Mouse (Mus musculus) embryonic facial prominence, embryonic 11.5 days (tissue): ENCODE measurements around the gene Foxq1. TPM values are rescaled to one million over a fixed set of nuclear protein-coding genes. Genes with fewer than 3 reads are reported as not detected.
A peak's percentile ranks its signal among the peaks of the same experiment; 100 is the strongest.

Experiments
- ATAC-seq: fragments of 200-750 bp; cut with Nextera tagmentation; replicated peaks from 2 replicates; pipeline ENCODE4 v1.8.0; 2017; ENCODE audit warnings: low read depth; ENCODE audit not compliant: insufficient number of reproducible peaks, low FRiP score, low TSS enrichment
- DNase-seq: peaks from one replicate; pipeline ENCODE4 v3.0.0-alpha.2; 2015; ENCODE audit warnings: low spot score
- H3K27ac ChIP-seq: fragments of 300-500 bp; sonication (generic); replicated peaks from 2 replicates; pipeline ENCODE4 v1.5.1; 2014; ENCODE audit warnings: mild to moderate bottlenecking, low read depth, low read length, control low read depth
- H3K27me3 ChIP-seq: fragments of 300-500 bp; sonication (generic); 2 replicates; pipeline ENCODE4 v1.6.1; 2014; ENCODE audit warnings: mild to moderate bottlenecking, low read length, moderate library complexity, mixed read lengths; ENCODE audit not compliant: control insufficient read depth, insufficient read depth
- H3K36me3 ChIP-seq: fragments of 300-500 bp; sonication (generic); replicated peaks from 2 replicates; pipeline ENCODE4 v1.6.1; 2014; ENCODE audit warnings: low read depth, mild to moderate bottlenecking, low read length, moderate library complexity, mixed read lengths; ENCODE audit not compliant: control insufficient read depth, insufficient read depth
- H3K4me1 ChIP-seq: fragments of 300-500 bp; sonication (generic); 2 replicates; pipeline ENCODE4 v1.6.1; 2014; ENCODE audit warnings: low read length, mixed read lengths; ENCODE audit not compliant: control insufficient read depth, insufficient read depth
- H3K4me2 ChIP-seq: fragments of 300-500 bp; sonication (generic); 2 replicates; pipeline ENCODE4 v1.6.1; 2014; ENCODE audit warnings: low read depth, mild to moderate bottlenecking, control low read depth, low read length, moderate library complexity
- H3K4me3 ChIP-seq: fragments of 300-500 bp; sonication (generic); 2 replicates; pipeline ENCODE4 v1.5.1; 2014; ENCODE audit warnings: low read depth, low read length, control low read depth
- H3K9ac ChIP-seq: fragments of 300-500 bp; sonication (generic); replicated peaks from 2 replicates; pipeline ENCODE4 v1.6.1; 2014; ENCODE audit warnings: mild to moderate bottlenecking, control low read depth, low read length
- H3K9me3 ChIP-seq: fragments of 300-500 bp; sonication (generic); replicated peaks from 2 replicates; pipeline ENCODE4 v1.6.1; 2016; ENCODE audit warnings: mild to moderate bottlenecking, low read length, inconsistent platforms, mixed read lengths; ENCODE audit not compliant: control insufficient read depth
- WGBS: fragments of 180-500 bp; shearing (Covaris S2); extraction: QIAGEN DNeasy Blood & Tissue Kit; methylation state at CpG from one replicate; pipeline ENCODE4 v1.1.7; 2014; 5-methylcytosine and 5-hydroxymethylcytosine counted together
- polyA plus RNA-seq: library from polyadenylated mRNA; unstranded; fragments of >200 nt; fragmentation: Nextera tagmentation; extraction: Ambion mirVana; gene quantifications from 2 replicates; pipeline ENCODE4 v1.2.1, GENCODE M21; 2014

The Foxq1 gene
- polyA plus RNA-seq, 1 experiment from 2014 or later, result 0.93 TPM

DNA sequence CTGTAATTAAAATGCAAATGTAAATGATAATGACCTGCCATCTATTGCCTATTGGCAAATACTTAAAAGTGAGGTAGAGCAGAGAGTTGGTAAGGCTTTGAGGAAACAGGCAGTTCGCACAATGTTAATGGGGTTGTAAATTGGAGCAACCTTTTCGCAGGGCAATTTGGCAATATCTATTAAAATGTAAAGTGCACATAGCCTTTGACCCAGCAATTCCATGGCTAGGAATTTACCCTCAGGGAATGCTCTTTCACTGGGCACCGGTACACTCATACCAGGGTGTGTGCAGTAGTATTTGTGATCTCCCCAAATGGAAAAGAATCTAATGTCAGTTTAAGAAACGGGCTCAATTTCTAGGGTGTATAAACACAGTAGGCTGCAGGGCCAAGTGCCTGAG is 20.8 kb downstream of the Foxq1 start:
- ATAC-seq, result no peak
- no peak overlapping the region for H3K4me2 ChIP-seq

DNA sequence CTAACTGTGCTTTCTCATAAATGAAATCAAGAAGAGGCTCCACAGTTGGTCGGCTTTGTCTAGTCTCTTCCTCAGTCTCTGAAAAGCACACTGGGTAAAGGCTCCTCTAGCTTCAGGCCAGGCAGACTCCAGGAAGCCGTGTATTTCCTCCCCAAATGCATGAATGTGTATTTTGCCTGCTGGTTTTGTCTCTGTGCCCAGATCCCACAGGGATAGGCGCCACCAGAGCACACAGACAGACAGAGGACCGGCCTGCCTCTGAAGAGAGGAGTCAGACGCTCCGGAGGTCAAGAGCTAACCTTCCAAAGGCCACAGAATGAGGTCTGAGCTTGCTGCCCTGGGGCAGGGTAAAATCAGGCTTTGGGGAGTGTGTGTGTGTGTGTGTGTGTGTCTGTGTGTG is 21.6 kb downstream of the Foxq1 start:
- no peaks in the 10 kb centered on the region for H3K4me1 ChIP-seq
- no peak overlapping the region for H3K4me3 ChIP-seq
- H3K27ac ChIP-seq, result no peak overlapping the region
- H3K4me2 ChIP-seq, result no peak overlapping the region
- H3K9me3 ChIP-seq, result no peaks in the 10 kb centered on the region
- DNase-seq, result no peak
- ATAC-seq, result no peak
- no peaks in the 10 kb centered on the region for H3K27me3 ChIP-seq
- 18% methylated on average over 6 of the region's 6 CpGs for WGBS
- H3K9ac ChIP-seq, result 0 out of 2 replicates have a peak overlapping the region, but pooled peaks have one; percentile 18
- H3K36me3 ChIP-seq, result no peaks in the 10 kb centered on the region

More for the DNA sequence above, 20.8 kb downstream of the Foxq1 start:
- 38% methylated on average over 4 of the region's 4 CpGs for WGBS
- no peaks in the 10 kb centered on the region for H3K36me3 ChIP-seq
- H3K9ac ChIP-seq, result no peak overlapping the region
- DNase-seq, result no peak
- H3K4me1 ChIP-seq, result no peaks in the 10 kb centered on the region
- H3K4me3 ChIP-seq, result no peak overlapping the region
- H3K9me3 ChIP-seq, result no peaks in the 10 kb centered on the region
- H3K27ac ChIP-seq, result no peak overlapping the region
- H3K27me3 ChIP-seq, result no peaks in the 10 kb centered on the region

DNA sequence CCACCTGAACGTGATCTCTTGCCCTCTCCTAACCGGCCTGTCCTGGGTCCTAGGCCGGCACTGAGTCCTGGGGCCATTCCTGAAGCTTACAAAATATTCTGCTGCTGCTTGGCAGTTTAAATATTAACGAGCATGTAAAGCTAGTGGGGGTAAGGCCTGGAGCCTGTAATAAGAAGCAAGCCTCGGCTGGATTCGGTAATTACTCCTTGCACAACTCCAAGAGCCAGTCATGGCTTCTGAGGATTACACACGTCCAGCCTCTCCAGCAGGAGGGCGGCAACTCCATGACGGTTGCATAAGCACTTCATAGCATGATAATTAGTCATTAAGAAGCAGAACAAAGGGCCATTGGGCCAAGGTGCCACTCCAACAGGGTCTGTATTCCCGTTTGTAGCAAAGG is 22.5 kb downstream of the Foxq1 start:
- no peak overlapping the region for H3K9ac ChIP-seq
- H3K36me3 ChIP-seq, result no peaks in the 10 kb centered on the region
- no peak for DNase-seq
- H3K9me3 ChIP-seq, result no peaks in the 10 kb centered on the region
- no peak overlapping the region for H3K27ac ChIP-seq
- no peaks in the 10 kb centered on the region for H3K27me3 ChIP-seq
- no peak overlapping the region for H3K4me2 ChIP-seq
- ATAC-seq, result no peak
- no peak overlapping the region for H3K4me3 ChIP-seq
- WGBS, result 40% methylated on average over 10 of the region's 10 CpGs
- no peaks in the 10 kb centered on the region for H3K4me1 ChIP-seq

DNA sequence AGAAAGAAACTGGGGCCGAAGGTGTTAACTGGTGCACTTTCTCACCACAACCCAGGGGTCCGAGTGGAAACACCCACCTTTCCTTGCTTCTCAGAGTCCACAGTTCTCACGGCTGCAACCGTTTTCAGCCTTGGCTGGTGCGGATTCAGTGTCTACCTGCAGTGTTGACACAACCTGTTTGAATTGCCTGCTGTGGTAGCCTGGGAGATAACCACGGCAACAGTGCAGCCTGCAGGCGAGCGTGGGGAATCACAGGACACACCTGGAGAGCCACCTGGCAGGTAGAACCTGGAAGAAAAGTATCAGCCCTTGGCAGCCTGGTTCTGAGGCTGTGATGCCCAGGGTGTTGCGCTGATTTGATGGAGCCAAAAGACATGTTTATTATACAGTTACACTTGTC is 23.9 kb downstream of the Foxq1 start:
- no peaks in the 10 kb centered on the region for H3K9me3 ChIP-seq
- no peak for ATAC-seq
- no peak overlapping the region for H3K4me3 ChIP-seq
- no peak overlapping the region for H3K4me2 ChIP-seq
- no peak overlapping the region for H3K27ac ChIP-seq
- H3K4me1 ChIP-seq, result no peaks in the 10 kb centered on the region
- no peaks in the 10 kb centered on the region for H3K27me3 ChIP-seq
- WGBS, result 54% methylated on average over 9 of the region's 9 CpGs
- no peak overlapping the region for H3K9ac ChIP-seq
- DNase-seq, result no peak
- no peaks in the 10 kb centered on the region for H3K36me3 ChIP-seq

DNA sequence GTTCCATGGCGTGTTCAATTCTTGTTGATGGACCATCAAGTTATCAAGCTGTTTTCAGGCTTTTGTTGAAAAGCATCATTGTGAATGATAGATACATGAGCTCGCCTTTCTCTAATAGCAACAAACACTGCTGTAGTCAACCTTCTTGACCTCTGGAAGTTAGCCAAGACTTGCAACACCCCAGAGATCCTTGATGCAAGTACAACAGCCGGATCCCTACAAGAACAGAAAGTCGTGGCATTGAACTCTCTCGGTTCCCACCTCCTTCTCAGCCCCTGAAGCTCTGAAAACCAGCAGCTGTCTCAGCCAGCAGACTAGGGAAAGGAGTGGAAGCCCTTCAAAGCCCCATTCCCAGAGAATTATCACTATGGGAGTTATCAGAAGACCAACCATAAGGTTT is 31.4 kb downstream of the Foxq1 start:
- no peak overlapping the region for H3K4me3 ChIP-seq
- ATAC-seq (no peak), DNase-seq (no peak)
- H3K27me3 ChIP-seq, result no peaks in the 10 kb centered on the region
- no peaks in the 10 kb centered on the region for H3K4me1 ChIP-seq
- H3K9ac ChIP-seq, result no peak overlapping the region
- 81% methylated on average over 5 of the region's 5 CpGs for WGBS
- H3K9me3 ChIP-seq, result no peaks in the 10 kb centered on the region
- H3K36me3 ChIP-seq, result no peaks in the 10 kb centered on the region
- H3K27ac ChIP-seq, result no peak overlapping the region
- H3K4me2 ChIP-seq, result no peak overlapping the region

DNA sequence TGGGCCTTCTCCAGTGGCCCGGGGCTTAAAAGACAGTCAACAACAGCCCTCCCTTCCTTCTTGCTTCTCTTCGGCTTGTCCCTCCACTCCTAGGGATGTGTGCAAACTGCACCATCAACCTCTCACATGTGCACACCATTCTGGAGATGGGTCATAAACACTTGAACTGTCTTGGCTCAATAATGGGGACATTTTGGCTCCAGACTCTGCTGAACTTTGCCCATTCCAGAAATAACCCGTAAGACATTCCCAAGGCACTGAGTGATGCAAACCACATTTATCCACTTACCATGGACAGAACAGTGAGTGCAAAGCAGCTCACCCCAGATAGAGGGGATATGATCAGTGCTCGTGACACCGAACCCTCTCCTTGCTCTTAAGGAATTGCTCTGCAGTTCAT is 43.6 kb downstream of the Foxq1 start:
- WGBS, result 85% methylated on average over 5 of the region's 5 CpGs

DNA sequence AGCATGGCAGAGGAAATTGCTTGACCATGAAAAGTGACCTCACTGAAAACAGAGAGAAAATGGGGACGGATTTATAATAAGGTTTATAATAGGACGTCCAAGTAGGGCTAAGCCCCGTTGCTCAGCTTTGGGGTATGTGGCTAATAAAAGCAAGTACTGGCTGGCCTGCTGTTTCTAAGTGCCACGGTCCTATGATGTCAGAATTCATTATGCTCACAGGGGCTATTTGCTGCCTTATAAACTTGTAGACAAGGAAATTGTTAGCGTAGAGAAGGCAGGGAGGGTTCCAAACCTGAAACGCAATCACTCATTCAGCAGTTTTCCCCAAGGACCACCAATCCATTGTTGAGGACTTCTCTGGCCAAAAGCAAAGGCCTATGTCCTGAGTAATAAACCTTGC is 48.0 kb downstream of the Foxq1 start:
- Histone ChIP-seq H3K4me2 (no peak overlapping the region), H3K4me3 (no peak overlapping the region), H3K4me1 (no peaks in the 10 kb centered on the region), H3K27me3 (no peaks in the 10 kb centered on the region), H3K36me3 (no peaks in the 10 kb centered on the region), H3K27ac (no peak overlapping the region), H3K9me3 (no peaks in the 10 kb centered on the region), H3K9ac (no peak overlapping the region)
- no peak for DNase-seq
- ATAC-seq, result no peak
- WGBS, result 55% methylated on average over 6 of the region's 6 CpGs

More for the DNA sequence above, 43.6 kb downstream of the Foxq1 start:
- no peaks in the 10 kb centered on the region for H3K4me1 ChIP-seq
- no peak overlapping the region for H3K4me2 ChIP-seq
- DNase-seq, result no peak
- H3K27me3 ChIP-seq, result no peaks in the 10 kb centered on the region
- H3K36me3 ChIP-seq, result no peaks in the 10 kb centered on the region
- no peak overlapping the region for H3K27ac ChIP-seq
- ATAC-seq, result no peak
- H3K4me3 ChIP-seq, result no peak overlapping the region
- H3K9ac ChIP-seq, result no peak overlapping the region
- H3K9me3 ChIP-seq, result no peaks in the 10 kb centered on the region
